8 mouse cellular contexts compared by ENCODE assay signal in the genomic region with DNA sequence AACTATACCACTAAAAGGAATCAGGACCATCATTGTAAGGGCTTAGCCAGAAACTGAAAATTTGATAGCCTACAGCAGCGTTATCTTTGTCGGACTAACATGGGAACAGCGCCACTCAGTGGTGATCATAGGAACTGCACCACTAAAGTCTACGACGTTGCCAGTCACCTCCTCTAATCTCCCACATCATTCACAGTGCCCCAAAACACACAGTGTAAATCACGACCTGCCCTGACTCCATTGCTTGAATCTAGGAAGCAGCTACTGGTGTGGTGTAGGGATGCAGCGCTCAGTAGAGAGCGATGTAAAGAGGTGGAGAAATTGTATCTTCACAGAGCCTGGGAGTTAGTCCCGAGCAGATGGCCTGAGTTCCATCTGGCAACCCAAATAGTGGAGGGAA. TPM values are rescaled to one million over a fixed set of nuclear protein-coding genes. Genes with fewer than 3 reads are reported as not detected.
A peak's percentile ranks its signal among the peaks of the same experiment; 100 is the strongest.
DNase-seq lines count a peak whose midpoint lies in the region; ATAC-seq lines count a peak whose summit lies in the region.

No protein-coding gene starts in this region.

- H3K27me3 ChIP-seq in intestine, embryonic 14.5 days (replicated peaks; ENCODE audit: control insufficient read depth, insufficient read depth, low read length) = 0 out of 2 replicates have a peak, but pooled peaks cover 7% of the 10 kb centered on the region

- DNase-seq in NIH3T3 (ENCODE audit: low read depth) = peak; percentile 88
- DNase-seq in cerebellum, adult 9-10 months = peak; percentile 85
- peak; percentile 37 to 77 for DNase-seq in frontal cortex, postnatal 10 days (ENCODE audit: low spot score in 2 of 2)
- DNase-seq in intestine, embryonic 14.5 days (ENCODE audit: low spot score) = peak; percentile 91
- peak; percentile 42 to 86 for DNase-seq in left cerebral cortex, adult 9 months (ENCODE audit: low spot score in 2 of 2)
- peak; percentile 83 for DNase-seq in mesoderm, embryonic 11.5 days (ENCODE audit: low read depth, low spot score)
- peak; percentile 93 for DNase-seq in right cerebral cortex, postnatal 4 days
- peak; percentile 44 to 85 for DNase-seq in urinary bladder, postnatal 4 days (ENCODE audit: low spot score in 2 of 2)

- no peaks in the 10 kb centered on the region for H3K36me3 ChIP-seq in intestine, embryonic 14.5 days (ENCODE audit: control insufficient read depth, insufficient read depth, low read length)

- H3K4me2 ChIP-seq in intestine, embryonic 14.5 days (ENCODE audit: low read length) = 0 out of 2 replicates have a peak overlapping the region, but pooled peaks have one; percentile 14

- 0 out of 2 replicates have a peak, but pooled peaks have one; percentile 12 for ATAC-seq in intestine, embryonic 14.5 days (replicated peaks; ENCODE audit: low FRiP score, low TSS enrichment, low read depth)

- H3K9me3 ChIP-seq in intestine, embryonic 14.5 days (ENCODE audit: control insufficient read depth, low read length) = no peaks in the 10 kb centered on the region

- H3K4me3 ChIP-seq in intestine, embryonic 14.5 days (ENCODE audit: low read depth, low read length) = no peak overlapping the region

- no peak overlapping the region for H3K9ac ChIP-seq in intestine, embryonic 14.5 days (ENCODE audit: low read length)

- no peak overlapping the region for H3K27ac ChIP-seq in intestine, embryonic 14.5 days (ENCODE audit: low read depth)

- 13% methylated on average over 9 of the region's 9 CpGs for WGBS in intestine, embryonic 14.5 days

- no peaks in the 10 kb centered on the region for H3K4me1 ChIP-seq in intestine, embryonic 14.5 days (replicated peaks; ENCODE audit: control insufficient read depth, insufficient read depth, low read length)

RNA-seq across cellular contexts. Expression of gene Tmem192, which starts 5.5 kb away (rescaled TPM):
- 36.4 and 44.1 TPM in 2 replicates for polyA plus RNA-seq in intestine, embryonic 14.5 days (2014; fragmentation: Nextera tagmentation; extraction: Ambion mirVana)

RNA-seq across cellular contexts. Expression of gene Trim75, which starts 46.1 kb away (rescaled TPM):
- not detected in 2 replicates for polyA plus RNA-seq in intestine, embryonic 14.5 days (2014; fragmentation: Nextera tagmentation; extraction: Ambion mirVana)
